Mouse (Mus musculus): ENCODE results near the gene Mettl21c. TPM values are rescaled to one million over a fixed set of nuclear protein-coding genes. Genes with fewer than 3 reads are reported as not detected.

The Mettl21c gene
- polyA plus RNA-seq (2017; shearing (Covaris generic)): 0.55 TPM

GRCm38 (mm10) chr1:44019934-44020333 lies at the start of gene Mettl21c:
Mettl21c (minus strand) TSS chr1:44020034.

GRCm38 (mm10) chr1:44061836-44062235 lies 42.0 kb upstream of the Mettl21c start, which contains the start of gene Gm8251:
Gm8251 (minus strand) TSS chr1:44061936.

Other genes starting within 250 kb of the Mettl21c start
- 9.5 TPM for gene Uxs1, start 192.2 kb downstream of the Mettl21c start, polyA plus RNA-seq (2017; shearing (Covaris generic))
- gene Tpp2, start 86.4 kb downstream of the Mettl21c start, polyA plus RNA-seq (2017; shearing (Covaris generic)): 224 TPM
- gene Gm8251, start 41.9 kb upstream of the Mettl21c start, polyA plus RNA-seq (2017; shearing (Covaris generic)): 0.29 TPM
- gene Tex30, start 82.4 kb upstream of the Mettl21c start, polyA plus RNA-seq (2017; shearing (Covaris generic)): 130 TPM
- 5.0 TPM for gene Kdelc1, start 98.8 kb upstream of the Mettl21c start, polyA plus RNA-seq (2017; shearing (Covaris generic))
- gene Bivm, start 98.9 kb upstream of the Mettl21c start, polyA plus RNA-seq (2017; shearing (Covaris generic)): 4.2 TPM
- gene Ercc5, start 127.7 kb upstream of the Mettl21c start, polyA plus RNA-seq (2017; shearing (Covaris generic)): 28.6 TPM
- gene Mettl21e, start 198.9 kb upstream of the Mettl21c start, polyA plus RNA-seq (2017; shearing (Covaris generic)): not detected

Measured in naive thymus-derived CD4-positive, alpha-beta T cell, adult 5 months (primary cell).